Mouse (Mus musculus): ENCODE results near the gene Spaca4. TPM values are rescaled to one million over a fixed set of nuclear protein-coding genes. Genes with fewer than 3 reads are reported as not detected.

Gene Spaca4
- total RNA-seq, 2 experiments from 2014 or later, result not detected

DNA sequence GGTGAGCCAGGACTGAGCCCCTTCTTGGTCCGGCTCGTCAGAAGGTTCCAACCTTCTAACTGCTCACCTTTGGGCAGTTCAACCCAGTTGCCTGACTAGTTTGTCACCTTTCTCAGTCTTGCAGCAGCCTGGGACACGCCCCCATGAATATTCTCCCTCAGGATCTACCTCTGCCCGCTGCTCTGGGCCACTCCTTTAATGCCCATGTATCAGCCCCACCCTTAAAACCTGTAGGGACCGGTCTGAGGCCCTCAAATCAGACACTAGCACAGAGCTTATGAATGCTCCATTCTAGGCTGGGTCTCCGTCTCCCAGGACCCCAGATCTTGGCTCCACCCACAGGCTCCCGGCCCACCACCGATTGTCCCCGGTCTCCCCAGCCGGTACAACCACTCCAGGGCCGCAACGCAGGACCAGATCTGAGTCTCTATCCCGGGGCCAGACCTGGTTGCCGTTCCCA lies 11.0 kb downstream of the Spaca4 start:
- DNase-seq (ENCODE audit: extremely low spot score in 1 of 2, low spot score in 1 of 2), result no peak

DNA sequence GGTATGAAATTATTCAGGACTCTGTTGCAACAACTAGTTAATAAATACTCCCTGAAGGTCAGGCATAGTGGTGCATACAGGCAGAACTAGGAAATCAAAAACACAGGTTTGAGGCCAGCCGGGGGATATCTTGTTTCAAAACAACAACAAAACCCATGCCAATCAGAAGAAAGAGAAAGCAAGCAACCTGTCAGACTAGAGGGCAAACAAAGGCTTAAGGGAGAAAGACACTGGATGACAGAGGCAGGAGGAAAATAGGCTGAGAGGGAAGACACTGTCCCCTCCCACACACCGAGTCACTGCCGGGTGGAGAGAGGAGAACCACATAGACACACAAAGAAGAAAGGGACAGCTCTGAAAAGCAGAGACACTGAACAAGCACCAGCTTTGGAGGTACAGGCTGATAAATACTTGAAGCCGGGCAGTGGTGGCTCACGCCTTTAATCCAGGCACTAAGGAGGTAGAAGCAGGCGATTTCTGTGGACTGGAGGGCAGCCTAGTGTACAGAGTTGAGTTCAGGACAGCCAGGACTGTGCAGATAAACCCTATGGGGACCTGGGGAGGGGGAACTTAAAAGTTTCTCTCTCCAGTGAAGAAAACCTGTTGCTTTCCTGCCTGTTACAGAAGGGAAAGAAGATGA lies 11.6 kb downstream of the Spaca4 start:
- DNase-seq (ENCODE audit: extremely low spot score in 1 of 2, low spot score in 1 of 2), result no peak

DNA sequence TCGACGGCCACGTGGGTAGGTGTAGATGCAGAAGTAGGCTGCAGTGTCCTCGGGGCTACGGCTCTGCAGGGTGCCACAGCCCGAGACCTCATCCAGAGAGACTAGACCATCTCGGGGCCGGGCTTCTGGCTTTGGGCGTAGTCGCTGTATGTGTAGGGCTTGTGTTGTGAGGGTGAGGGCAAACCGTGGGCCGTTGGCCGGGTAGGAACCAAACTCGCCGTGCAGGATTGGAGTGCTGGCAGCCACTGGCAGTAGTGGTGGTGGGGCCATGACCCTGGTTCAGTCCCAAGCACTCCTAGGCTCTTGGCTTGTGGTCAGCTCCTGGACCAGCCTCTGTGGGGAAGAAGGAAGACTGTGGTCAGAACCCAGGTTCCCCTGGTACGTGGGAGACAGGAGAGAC lies 12.2 kb downstream of the Spaca4 start:
- DNase-seq (ENCODE audit: extremely low spot score in 1 of 2, low spot score in 1 of 2), result no peak

DNA sequence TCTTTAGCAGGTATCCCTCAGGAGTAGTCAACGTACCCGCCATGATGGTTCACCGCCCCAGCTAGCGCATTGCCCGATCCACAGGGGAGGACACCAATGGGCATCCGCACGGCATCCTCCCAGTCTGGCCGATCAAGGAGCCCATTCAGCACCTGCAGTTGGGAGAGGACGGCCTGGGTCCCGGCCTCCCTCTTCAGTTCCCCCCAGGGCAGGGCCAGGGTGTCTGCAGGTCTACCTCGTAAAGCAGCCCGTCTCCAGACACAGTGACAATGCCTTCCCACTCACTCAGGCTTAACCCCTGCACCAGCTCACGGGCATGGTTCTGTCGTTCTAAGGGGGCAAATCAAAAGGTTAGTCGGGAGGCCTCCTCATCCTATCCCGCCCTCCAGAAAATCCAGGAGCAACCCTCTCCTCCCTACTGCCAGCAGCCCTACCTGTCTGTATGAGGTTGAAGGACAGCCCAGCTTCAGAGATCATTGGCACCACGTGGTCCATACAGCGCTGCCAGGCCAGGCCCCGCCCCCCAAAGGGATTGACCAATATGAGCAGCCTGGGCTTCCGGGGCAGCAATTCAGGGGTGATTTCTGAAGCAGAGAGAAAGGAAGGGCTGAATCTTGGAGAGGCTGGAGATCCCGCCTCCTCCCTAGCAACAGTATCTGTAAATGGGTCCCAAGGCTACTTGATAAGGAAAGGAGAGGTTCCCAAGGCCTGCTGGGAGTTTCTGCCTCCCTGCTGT lies 13.4 kb downstream of the Spaca4 start:
- no peak for DNase-seq (ENCODE audit: extremely low spot score in 1 of 2, low spot score in 1 of 2)

DNA sequence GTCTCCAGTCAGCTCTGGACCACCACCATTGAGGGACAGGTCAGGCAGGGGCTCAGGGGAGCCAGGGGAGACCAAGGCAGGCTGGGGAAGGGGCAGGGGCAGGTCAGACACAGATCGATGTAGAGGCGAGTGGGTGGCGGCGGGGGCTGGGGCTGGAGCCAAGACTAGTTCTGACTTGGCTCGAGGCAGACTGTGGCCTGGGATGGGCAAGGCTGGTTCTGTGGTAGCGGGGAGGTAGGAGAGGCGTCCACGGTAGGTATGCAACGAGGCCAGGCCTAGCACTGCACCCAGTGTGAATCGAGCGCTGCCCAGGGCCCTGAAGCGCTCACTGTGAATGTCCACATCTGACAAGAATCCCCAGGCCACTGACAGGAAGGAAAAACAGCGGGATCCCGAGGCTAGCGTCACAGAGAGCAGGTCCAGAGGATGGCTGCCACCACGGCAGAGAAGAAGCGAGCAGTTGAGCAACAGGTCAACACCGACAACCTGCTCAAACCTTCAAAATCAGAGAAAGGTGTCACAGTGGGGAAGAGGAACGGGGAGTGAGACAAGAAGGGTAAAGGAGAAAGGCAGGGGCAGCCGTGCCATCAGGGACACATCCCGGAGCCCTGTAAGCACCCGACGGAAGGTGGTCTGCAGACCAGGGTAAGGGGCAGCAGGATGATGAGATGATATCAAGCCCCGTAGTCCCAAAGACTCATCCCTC lies 14.1 kb downstream of the Spaca4 start:
- DNase-seq (ENCODE audit: extremely low spot score in 1 of 2, low spot score in 1 of 2), result no peak

DNA sequence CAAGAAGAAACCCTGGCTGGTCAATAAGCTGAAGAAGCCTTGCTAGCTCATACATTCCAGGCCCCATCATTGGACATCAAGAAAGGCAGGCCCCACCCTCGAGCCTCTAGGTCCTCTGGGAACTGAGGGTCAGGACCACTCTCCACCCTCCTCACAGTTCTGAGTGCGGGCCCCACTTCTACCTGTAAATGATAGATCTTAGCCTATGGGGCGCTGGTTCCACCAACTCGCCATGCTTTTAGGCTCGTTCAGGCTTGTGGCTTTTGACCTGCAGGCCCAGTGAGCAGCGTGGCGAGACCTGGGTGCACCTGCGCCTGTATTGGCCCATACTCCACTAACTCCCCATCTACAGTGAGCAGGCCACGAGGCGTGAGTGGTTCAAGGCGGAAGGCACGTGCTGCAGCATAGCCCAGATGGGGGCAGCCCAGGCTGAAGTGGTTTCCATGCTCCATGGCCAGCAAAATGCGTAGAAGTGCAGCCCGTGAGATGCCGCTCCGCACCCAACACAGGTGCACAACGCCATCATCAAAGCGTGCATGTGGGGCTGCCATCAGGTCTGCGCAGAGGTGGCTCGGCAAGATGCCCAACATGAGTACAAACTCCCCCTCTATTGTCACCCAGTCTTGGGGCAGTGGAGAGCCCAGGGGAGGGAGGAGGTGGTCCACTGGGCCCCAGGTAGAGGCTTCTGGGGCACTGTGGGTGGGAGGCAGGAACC lies 15.0 kb downstream of the Spaca4 start:
- no peak for DNase-seq (ENCODE audit: extremely low spot score in 1 of 2, low spot score in 1 of 2)

DNA sequence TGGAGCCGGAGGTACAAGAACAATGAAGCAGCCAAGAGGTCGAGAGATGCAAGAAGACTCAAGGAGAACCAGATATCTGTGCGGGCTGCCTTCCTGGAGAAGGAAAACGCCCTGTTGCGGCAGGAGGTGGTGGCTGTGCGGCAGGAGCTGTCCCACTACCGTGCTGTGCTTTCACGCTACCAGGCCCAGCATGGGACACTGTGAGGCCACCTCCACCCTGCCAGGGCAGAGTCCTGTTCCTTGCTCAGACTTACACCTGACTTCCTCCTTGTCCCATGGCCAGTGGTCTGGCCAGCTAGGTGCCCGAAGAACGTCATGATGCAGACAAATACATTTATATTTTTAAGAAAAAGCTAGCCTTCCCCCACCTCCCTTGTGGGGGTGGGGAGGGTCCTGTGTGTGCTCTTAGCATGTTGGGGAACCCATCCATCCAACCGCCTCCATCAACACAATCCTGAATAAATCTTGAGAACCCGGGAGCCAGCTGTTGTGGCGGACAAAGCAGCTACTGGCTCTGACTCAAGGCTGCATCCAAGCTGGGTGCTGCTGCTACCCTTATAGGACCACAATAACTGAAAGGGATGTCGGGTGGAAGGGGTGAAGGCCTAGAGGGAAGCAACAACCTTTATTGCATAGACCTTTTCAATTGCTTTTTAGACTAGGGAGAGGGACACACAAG lies 15.8 kb downstream of the Spaca4 start:
- no peak for DNase-seq (ENCODE audit: extremely low spot score in 1 of 2, low spot score in 1 of 2)

DNA sequence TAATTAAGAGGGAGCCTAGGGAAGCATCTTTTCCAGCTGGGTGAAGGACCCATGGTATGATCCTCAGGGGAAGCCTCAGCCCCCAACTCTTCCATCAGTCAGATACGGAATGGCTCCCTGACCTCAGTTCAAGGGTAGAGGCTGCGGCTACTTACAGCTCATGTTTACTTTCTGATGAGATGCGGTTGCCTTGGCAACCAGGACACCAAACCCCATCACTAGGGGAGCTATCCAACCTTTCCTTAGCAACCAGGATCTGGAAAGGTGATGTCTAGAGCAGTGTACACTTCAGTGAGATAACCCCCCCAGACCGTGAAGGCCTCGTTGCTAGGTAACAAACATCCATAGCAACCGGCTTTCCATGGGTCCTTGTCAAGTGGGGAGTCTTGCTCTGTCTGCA lies 16.6 kb downstream of the Spaca4 start:
- DNase-seq (ENCODE audit: extremely low spot score in 1 of 2, low spot score in 1 of 2), result no peak

DNA sequence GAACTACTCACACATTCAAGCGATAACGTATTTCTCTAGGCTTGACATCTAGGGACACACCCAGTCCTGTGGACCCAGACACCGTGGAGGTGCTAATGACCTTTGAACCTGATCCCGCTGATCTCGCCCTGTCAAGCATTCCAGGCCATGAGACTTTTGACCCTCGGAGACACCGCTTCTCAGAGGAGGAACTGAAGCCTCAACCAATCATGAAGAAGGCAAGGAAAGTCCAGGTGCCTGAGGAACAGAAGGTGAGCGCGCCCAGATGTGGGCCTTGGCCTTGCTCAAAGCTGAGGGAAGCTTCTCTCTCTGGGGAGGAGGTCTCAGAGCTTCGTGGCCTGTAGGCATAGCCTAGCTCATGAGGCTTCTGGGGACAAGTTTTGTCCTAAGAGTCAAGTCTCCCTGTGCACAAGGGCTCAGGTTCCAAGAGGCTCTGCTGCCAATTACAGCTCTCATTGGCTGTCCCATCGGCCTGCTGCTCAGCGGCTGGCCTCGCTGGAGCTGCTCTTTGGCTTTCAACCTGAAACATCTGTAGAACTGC lies 17.3 kb downstream of the Spaca4 start:
- DNase-seq (ENCODE audit: extremely low spot score in 1 of 2, low spot score in 1 of 2), result no peak

DNA sequence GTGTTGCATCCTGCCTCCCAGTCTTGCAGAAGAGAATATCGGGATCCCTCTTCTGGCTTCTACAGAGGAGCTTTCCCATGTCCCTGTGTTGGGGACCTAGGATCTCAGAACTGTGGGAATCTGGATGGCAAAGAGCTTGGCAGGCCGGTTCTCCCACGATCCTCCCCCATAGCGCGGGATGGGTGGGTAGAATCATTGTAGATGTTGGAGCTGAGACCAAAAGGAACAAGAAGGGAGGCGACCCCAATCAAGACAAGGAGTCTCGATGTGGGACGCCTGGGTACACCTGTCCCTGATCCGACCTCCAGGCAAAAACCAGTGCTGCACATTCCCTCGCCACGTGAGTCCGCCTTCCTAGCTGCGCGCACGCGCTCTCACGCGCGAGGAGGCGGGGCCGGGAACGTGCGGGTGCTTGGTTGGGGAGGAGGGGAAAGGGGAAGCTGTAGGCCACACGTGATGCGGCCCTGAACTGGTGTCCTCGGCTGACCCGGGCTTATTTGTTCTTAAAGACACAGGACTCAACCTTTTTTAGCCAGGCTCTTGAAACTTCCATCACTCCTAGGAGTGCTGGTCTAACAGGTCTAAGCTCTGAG lies 18.1 kb downstream of the Spaca4 start:
- peak; percentile 91 to 96 for DNase-seq (ENCODE audit: extremely low spot score in 1 of 2, low spot score in 1 of 2)

DNA sequence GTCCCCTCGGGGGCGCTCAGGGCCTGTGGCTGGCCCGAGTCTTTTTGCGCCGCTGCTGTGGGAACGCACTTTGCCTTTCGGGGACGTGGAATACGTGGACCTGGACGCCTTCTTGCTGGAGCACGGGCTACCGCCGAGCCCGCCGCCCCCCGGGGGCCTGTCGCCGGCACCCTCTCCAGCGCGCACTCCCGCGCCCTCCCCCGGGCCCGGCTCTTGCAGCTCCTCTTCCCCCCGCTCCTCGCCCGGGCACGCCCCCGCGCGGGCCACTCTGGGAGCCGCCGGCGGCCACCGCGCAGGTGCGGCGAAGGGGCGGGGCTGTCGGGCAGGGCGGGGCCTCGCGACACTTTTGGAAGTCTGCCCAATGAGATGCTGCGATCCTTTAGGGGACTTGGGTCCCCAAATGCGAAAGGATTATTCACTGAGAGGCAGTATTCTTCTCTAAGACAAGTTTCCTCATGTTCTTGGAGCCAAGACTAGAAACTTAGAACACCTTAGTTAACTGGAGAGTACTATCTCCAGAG lies 18.8 kb downstream of the Spaca4 start:
- DNase-seq (ENCODE audit: extremely low spot score in 1 of 2, low spot score in 1 of 2), result peak; percentile 68 to 79

DNA sequence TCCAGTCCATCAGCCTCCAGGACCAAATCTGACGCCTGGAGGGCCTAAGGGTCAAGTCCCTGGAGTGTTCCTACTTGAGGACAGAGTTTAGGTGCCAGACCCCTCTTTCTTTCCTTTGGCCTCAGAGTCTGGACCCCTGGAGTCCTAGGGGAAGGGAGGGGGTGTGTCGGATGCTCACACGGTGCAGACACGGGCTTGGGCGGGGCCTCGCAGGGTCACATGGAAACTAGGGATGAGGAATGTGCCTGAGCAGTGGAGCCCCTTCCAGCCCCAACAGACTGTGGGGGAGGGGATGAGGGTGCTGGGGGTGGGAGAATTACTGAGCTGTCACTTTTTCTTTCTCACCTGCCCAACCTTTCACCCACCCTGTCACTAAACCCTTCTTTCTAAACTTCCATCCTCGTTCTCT lies 19.7 kb downstream of the Spaca4 start:
- peak; percentile 67 to 68 for DNase-seq (ENCODE audit: extremely low spot score in 1 of 2, low spot score in 1 of 2)

DNA sequence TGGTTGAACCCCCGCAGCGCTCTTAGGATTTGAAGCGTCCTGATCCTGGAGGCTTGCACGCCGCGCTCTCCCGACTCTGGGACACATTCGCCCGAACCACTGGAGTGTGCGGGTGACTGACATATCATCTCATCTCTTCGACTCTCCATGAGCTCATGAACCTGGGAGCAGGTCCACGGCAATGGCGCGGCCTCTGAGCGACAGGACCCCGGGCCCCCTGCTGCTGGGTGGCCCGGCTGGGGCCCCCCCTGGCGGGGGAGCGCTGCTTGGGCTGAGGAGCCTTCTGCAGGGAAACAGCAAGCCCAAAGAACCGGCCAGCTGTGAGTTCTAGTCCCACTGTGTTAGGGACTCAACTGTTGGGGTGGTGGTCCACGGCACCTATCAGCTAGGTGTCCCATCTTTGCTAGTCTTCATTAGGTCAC lies 20.2 kb downstream of the Spaca4 start:
- DNase-seq (ENCODE audit: extremely low spot score in 1 of 2, low spot score in 1 of 2), result no peak

DNA sequence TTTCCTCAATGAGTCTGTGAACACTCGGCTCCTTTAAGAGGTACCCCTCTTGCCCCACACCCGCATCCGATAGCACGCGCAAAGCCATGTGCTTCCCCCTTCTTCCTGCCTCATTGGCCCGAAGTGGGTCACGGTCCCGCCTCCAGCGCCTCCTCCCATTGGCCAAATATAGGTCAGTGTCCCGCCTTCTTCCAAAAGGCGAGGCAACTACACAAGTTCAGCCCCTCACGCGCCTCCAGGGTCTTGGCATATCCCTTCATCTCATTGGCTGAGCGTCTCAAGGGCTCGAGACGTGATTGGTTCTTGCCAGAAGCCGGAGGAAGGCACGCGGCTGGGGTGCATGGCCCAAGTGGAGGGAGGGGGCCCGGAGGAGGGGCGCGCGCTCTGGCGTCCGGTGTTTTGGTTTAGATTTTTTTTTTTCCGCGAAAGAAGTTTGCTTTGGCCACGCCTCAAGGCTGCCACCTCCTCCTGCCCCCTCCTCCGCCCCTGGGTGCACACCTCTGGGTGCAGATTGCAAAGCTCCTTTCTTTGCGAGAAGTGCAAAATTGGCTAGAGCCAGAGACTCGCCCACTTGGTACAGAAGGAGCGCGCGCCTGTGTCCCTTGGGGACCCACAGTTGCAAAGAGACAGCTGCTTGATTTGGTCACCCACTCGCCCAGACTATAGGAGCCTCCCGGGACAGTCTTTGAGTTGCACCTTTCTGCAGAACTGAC lies 20.7 kb downstream of the Spaca4 start, which contains the start of gene Dbp:
TSS of gene Dbp (plus strand) at position 359 of the 713 bp plus-strand sequence.
- DNase-seq (ENCODE audit: extremely low spot score in 1 of 2, low spot score in 1 of 2), result peak; percentile 90 to 92

DNA sequence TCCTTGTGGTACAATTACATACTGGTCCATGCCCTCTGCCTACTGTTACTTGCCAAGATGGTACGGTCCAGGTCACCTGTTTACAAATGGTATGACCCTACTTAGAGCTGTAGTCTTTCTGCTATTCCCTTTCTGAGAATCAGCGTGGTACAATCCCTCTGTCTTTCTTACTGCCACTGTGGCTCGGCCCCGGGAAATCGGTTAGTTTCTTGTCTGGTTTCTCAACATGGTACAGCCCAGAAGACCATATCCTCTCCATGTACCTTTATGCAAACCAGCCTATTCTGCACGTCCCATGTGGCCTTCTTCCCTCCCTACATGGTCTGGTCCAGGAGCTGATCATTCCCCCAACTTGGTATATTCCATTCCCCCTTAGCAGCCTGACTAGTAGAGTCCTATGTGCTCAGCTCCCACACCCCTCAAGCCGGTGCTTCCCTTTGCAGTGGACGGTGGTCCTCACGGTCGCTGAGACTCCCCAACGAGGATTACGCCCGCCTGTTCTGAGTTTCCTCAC lies 21.5 kb downstream of the Spaca4 start:
- DNase-seq (ENCODE audit: extremely low spot score in 1 of 2, low spot score in 1 of 2), result peak in 1 of 2 experiments; percentile 56

DNA sequence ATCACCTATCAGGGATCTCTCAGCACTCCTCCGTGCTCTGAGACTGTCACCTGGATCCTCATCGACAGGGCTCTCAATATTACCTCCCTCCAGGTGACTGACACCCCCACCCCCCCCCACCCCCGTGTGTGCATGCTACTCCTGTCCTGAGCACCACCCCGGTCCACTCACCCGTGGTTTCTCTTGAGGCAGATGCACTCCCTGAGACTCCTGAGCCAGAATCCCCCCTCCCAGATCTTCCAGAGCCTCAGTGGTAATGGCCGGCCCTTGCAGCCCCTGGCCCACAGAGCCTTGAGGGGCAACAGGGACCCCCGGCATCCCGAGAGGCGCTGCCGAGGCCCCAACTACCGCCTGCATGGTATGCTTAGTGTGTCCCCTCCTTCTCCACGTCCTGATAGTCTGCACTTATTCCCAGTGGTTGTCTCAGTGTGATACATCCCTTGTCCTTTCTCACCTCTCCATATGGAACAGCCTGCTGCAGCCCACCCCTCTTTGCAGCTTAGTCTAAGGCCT lies 22.0 kb downstream of the Spaca4 start:
- no peak for DNase-seq (ENCODE audit: extremely low spot score in 1 of 2, low spot score in 1 of 2)

DNA sequence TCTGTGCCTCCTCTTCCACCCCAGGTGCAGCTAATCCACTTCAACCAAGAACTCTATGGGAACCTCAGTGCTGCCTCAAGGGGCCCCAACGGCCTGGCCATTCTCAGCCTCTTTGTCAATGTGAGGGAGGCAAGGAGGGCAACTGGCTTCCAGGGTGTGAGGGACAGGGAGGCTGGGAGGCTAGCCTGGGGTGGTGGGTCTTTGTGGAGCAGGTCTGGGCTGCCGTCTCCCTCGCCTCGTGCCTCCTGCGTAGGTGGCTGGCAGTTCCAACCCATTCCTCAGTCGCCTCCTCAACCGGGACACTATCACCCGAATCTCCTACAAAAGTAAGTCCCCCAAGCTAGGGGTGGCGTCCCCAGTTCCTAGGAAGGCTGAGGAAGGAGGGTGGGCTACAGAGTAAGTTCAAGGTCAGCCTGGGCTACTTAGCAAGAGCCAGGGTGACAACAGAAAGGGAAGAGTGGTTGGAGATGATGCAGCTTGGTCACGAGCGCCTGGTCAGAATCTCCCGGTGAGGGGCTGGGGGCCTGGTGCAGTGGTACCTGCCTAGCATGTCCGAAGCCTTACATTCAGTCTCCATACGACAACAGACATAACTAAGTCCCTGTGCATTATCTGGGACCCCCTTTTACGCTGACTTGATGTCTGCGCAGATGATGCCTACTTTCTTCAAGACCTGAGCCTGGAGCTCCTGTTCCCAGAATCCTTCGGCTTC lies 22.6 kb downstream of the Spaca4 start:
- DNase-seq (ENCODE audit: extremely low spot score in 1 of 2, low spot score in 1 of 2), result no peak

DNA sequence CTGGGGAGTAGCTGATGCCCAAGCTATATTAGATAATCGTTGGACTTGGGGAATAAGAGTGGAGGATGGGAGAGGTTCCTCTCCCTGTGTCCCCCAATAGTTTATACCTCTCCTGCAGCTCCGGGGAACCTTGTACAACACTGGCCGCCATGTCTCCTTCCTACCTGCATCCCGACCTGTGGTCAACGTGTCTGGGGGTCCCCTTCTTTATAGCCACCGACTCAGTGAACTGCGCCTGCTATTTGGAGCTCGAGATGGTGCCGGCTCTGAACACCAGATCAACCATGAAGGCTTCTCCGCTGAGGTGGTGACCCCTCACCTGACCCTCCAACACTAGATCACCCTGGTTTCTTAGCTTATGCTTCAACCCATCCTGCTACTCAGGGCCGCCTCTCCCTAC lies 23.3 kb downstream of the Spaca4 start:
- DNase-seq (ENCODE audit: extremely low spot score in 1 of 2, low spot score in 1 of 2), result no peak

Measured in layer of hippocampus, postnatal 25 days (tissue).